Mouse (Mus musculus): ENCODE results near the gene Reg3a.
"Not testable (repeated sequence)": the region's sequence is repeated elsewhere in the genome, so short reads cannot be mapped to it uniquely, and the experiment has no call there.

Reg3a gene

GRCm38 (mm10) chr6:78380409-78380808 lies at the start of gene Reg3a:
TSS of gene Reg3a (plus strand) at chr6:78380709.
- no peak for DNase-seq (ENCODE audit: low spot score in 2 of 2)

- no peak for DNase-seq (ENCODE audit: low spot score in 2 of 2)
Measured at GRCm38 (mm10) chr6:78331919-78332569, 48.5 kb upstream of the Reg3a start.

GRCm38 (mm10) chr6:78340296-78340695 lies 40.2 kb upstream of the Reg3a start:
- no peak for DNase-seq (ENCODE audit: low spot score in 2 of 2)

GRCm38 (mm10) chr6:78341689-78342088 lies 38.8 kb upstream of the Reg3a start:
- DNase-seq (ENCODE audit: low spot score in 2 of 2) = no peak

GRCm38 (mm10) chr6:78361971-78362563 lies 18.4 kb upstream of the Reg3a start:
- no peak for DNase-seq (ENCODE audit: low spot score in 2 of 2)

GRCm38 (mm10) chr6:78370357-78370756 lies 10.2 kb upstream of the Reg3a start, which contains the start of gene Reg3b:
TSS of gene Reg3b (plus strand) at chr6:78370657.
- DNase-seq (ENCODE audit: low spot score in 2 of 2) = no peak

GRCm38 (mm10) chr6:78378765-78379164 lies 1.7 kb upstream of the Reg3a start, which contains the start of gene Reg3d:
TSS of gene Reg3d (minus strand) at chr6:78378865.
- no peak for DNase-seq (ENCODE audit: low spot score in 2 of 2)

- no peak for DNase-seq (ENCODE audit: low spot score in 2 of 2)
Measured at GRCm38 (mm10) chr6:78385609-78386008, 5.1 kb downstream of the Reg3a start.

GRCm38 (mm10) chr6:78395323-78395722 lies 14.8 kb downstream of the Reg3a start, which contains the start of gene Reg2:
TSS of gene Reg2 (plus strand) at chr6:78395623.
- DNase-seq (ENCODE audit: low spot score in 2 of 2) = not testable (repeated sequence)

GRCm38 (mm10) chr6:78422411-78422810 lies 41.9 kb downstream of the Reg3a start, which contains the start of gene Reg1:
TSS of gene Reg1 (plus strand) at chr6:78422711.
- DNase-seq (ENCODE audit: low spot score in 2 of 2) = not testable (repeated sequence)

- no peak for DNase-seq (ENCODE audit: low spot score in 2 of 2)
Measured at GRCm38 (mm10) chr6:78425497-78425896, 45.0 kb downstream of the Reg3a start.
